Mouse (Mus musculus) testis, adult 2 months (tissue): ENCODE results near the gene Anxa4.

Source experiments
- CTCF ChIP-seq: fragments of 200-500 bp; IDR thresholded peaks from 2 replicates; pipeline ENCODE4 v1.5.1; 2012; ENCODE audit warnings: low read depth, mild to moderate bottlenecking, inconsistent platforms, low read length, moderate library complexity; ENCODE audit not compliant: control insufficient read depth, insufficient read depth, insufficient replicate concordance
- POLR2A ChIP-seq: fragments of 200-500 bp; IDR thresholded peaks from 2 replicates; pipeline ENCODE4 v1.6.1; 2012; ENCODE audit warnings: low read depth, mild to moderate bottlenecking, inconsistent platforms, low read length, moderate library complexity; ENCODE audit not compliant: control insufficient read depth

DNA sequence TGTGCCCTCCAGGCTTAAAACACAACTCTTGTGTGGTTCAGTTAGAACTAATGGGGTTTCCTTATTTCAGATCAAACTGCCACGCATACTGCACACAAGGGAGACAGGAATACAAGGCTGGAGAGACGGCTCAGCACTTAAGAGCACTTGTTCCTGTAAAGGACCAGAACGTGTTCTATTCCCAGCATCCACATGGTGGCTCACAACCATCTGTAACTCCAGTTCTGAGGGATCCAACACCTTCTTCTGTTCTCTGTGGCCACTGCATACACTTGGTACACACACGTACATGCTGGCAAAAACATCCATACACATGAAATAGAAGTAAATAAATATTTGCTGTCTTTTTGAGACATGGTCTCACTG, 16.7 kb downstream of the Anxa4 start:
- TF ChIP-seq POLR2A = no peak
- no peak for TF ChIP-seq CTCF
